Comparison of ENCODE assay signal across 16 mouse cellular contexts in the genomic region with DNA sequence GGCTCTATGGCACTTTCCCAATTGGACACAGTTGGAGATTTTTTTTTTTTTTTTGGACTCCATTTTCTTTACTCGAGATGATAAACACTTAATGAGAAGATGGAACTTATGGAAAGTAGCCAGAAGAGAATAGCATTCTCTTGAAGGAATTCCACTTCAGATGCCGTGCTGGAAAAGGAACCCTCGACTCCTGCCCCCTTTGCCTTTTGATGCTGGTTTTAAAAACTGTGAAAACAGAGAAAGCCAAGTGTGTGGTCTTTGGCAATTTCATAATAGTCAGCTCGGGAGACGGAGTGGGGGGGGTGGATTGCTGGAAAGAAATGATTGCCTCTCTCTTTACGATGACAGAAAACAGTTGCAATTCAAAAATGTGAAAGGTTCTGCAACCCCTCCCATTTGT.
A peak's percentile ranks its signal among the peaks of the same experiment; 100 is the strongest.
DNase-seq lines count a peak whose midpoint lies in the region; ATAC-seq and TF ChIP-seq lines count a peak whose summit lies in the region.
"Had no signal": no experiment of that assay in that cellular context is flagged by ENCODE, and none has a peak within 500 bp of the region (broad histone marks: within the 10 kb centered on the region; RNA-seq: fewer than 3 reads in every experiment).

No protein-coding gene starts in this region.

- no peak overlapping the region for H3K9ac ChIP-seq in hindbrain, postnatal 0 days (replicated peaks; ENCODE audit: low read length)
- H3K9ac ChIP-seq in hindbrain, embryonic 16.5 days (ENCODE audit: low read depth, low read length), result no peak overlapping the region
- no peak overlapping the region for H3K9ac ChIP-seq in limb, embryonic 12.5 days (replicated peaks)
- H3K9ac ChIP-seq in stomach, postnatal 0 days (ENCODE audit: low read length), result no peak overlapping the region
- H3K9ac ChIP-seq: embryonic facial prominence, embryonic 12.5 days; liver, embryonic 15.5 days had no signal

- no peaks in the 10 kb centered on the region for H3K27me3 ChIP-seq in hindbrain, postnatal 0 days (ENCODE audit: insufficient read depth, low read length)
- H3K27me3 ChIP-seq in hindbrain, embryonic 16.5 days (replicated peaks; ENCODE audit: control insufficient read depth, insufficient read depth, low read length), result no peaks in the 10 kb centered on the region
- H3K27me3 ChIP-seq in limb, embryonic 12.5 days, result no peaks in the 10 kb centered on the region
- no peaks in the 10 kb centered on the region for H3K27me3 ChIP-seq in stomach, postnatal 0 days (ENCODE audit: control insufficient read depth, insufficient read depth, low read length)
- H3K27me3 ChIP-seq: embryonic facial prominence, embryonic 12.5 days; liver, embryonic 15.5 days had no signal

- no peak for TF ChIP-seq CTCF in hindbrain, postnatal 0 days (IDR thresholded peaks at IDR 0.05; ENCODE audit: low read depth)
- TF ChIP-seq CTCF in stomach, postnatal 0 days (IDR thresholded peaks at IDR 0.05; ENCODE audit: low read depth), result no peak

- no peak overlapping the region for H3K27ac ChIP-seq in hindbrain, postnatal 0 days
- H3K27ac ChIP-seq in hindbrain, embryonic 16.5 days (ENCODE audit: low read depth, low read length), result no peak overlapping the region
- H3K27ac ChIP-seq in limb, embryonic 12.5 days, result peak overlapping the region; percentile 53
- H3K27ac ChIP-seq in stomach, postnatal 0 days (replicated peaks), result peak overlapping the region; percentile 9; the same call in 1 of the 2 replicates
- H3K27ac ChIP-seq: embryonic facial prominence, embryonic 12.5 days; liver, embryonic 15.5 days had no signal

- no peaks in the 10 kb centered on the region for H3K9me3 ChIP-seq in hindbrain, postnatal 0 days (ENCODE audit: low read length)
- H3K9me3 ChIP-seq in hindbrain, embryonic 16.5 days (ENCODE audit: control insufficient read depth, low read length), result no peaks in the 10 kb centered on the region
- H3K9me3 ChIP-seq in limb, embryonic 12.5 days, result no peaks in the 10 kb centered on the region
- no peaks in the 10 kb centered on the region for H3K9me3 ChIP-seq in stomach, postnatal 0 days (ENCODE audit: control insufficient read depth, low read length)
- H3K9me3 ChIP-seq: embryonic facial prominence, embryonic 12.5 days; liver, embryonic 15.5 days had no signal

- H3K36me3 ChIP-seq in hindbrain, postnatal 0 days (ENCODE audit: insufficient read depth, low read length), result no peaks in the 10 kb centered on the region
- H3K36me3 ChIP-seq in hindbrain, embryonic 16.5 days (ENCODE audit: control insufficient read depth, insufficient read depth, low read length), result no peaks in the 10 kb centered on the region
- no peaks in the 10 kb centered on the region for H3K36me3 ChIP-seq in limb, embryonic 12.5 days
- H3K36me3 ChIP-seq in stomach, postnatal 0 days (ENCODE audit: control insufficient read depth, insufficient read depth, low read length), result no peaks in the 10 kb centered on the region
- H3K36me3 ChIP-seq: embryonic facial prominence, embryonic 12.5 days; liver, embryonic 15.5 days; midbrain, embryonic 10.5 days had no signal

- H3K4me1 ChIP-seq in hindbrain, postnatal 0 days (ENCODE audit: insufficient read depth, low read length), result no peaks in the 10 kb centered on the region
- peaks cover 2% of the 10 kb centered on the region; the same call in 1 of the 2 replicates for H3K4me1 ChIP-seq in hindbrain, embryonic 16.5 days (ENCODE audit: control insufficient read depth, insufficient read depth, low read depth, low read length)
- H3K4me1 ChIP-seq in limb, embryonic 12.5 days (replicated peaks), result peaks cover 21% of the 10 kb centered on the region
- H3K4me1 ChIP-seq in stomach, postnatal 0 days (replicated peaks; ENCODE audit: control insufficient read depth, insufficient read depth), result no peaks in the 10 kb centered on the region
- H3K4me1 ChIP-seq: liver, embryonic 15.5 days had no signal

- H3K4me3 ChIP-seq in hindbrain, postnatal 0 days (ENCODE audit: low read length), result no peak overlapping the region
- no peak overlapping the region for H3K4me3 ChIP-seq in hindbrain, embryonic 16.5 days (ENCODE audit: low read length)
- no peak overlapping the region for H3K4me3 ChIP-seq in limb, embryonic 12.5 days (replicated peaks)
- no peak overlapping the region for H3K4me3 ChIP-seq in stomach, postnatal 0 days (ENCODE audit: low read depth, low read length)
- H3K4me3 ChIP-seq: embryonic facial prominence, embryonic 12.5 days; liver, embryonic 15.5 days; midbrain, embryonic 10.5 days; myocyte had no signal

- intact Hi-C loops in left cerebral cortex, postnatal 36 days (cut with DNase I), result no loop called here

- TF ChIP-seq EP300 in stomach, postnatal 0 days (optimal IDR thresholded peaks at IDR 0.05), result no peak

- no peak overlapping the region for H3K4me2 ChIP-seq in hindbrain, postnatal 0 days (ENCODE audit: low read depth, low read length)
- H3K4me2 ChIP-seq in hindbrain, embryonic 16.5 days (ENCODE audit: low read length), result no peak overlapping the region
- peak overlapping the region; percentile 21; the same call in 1 of the 2 replicates for H3K4me2 ChIP-seq in limb, embryonic 12.5 days
- 0 out of 2 replicates have a peak overlapping the region, but pooled peaks have one; percentile 16 for H3K4me2 ChIP-seq in stomach, postnatal 0 days (replicated peaks; ENCODE audit: low read depth)
- H3K4me2 ChIP-seq: embryonic facial prominence, embryonic 12.5 days; liver, embryonic 15.5 days had no signal

- ATAC-seq in hindbrain, postnatal 0 days, result no peak
- ATAC-seq in hindbrain, embryonic 16.5 days, result no peak
- no peak for ATAC-seq in limb, embryonic 12.5 days (ENCODE audit: insufficient number of reproducible peaks, insufficient read depth, low FRiP score, low TSS enrichment, low read depth)
- ATAC-seq in stomach, postnatal 0 days (ENCODE audit: low FRiP score, low TSS enrichment), result no peak; the same call in 1 of the 2 replicates

- WGBS in hindbrain, postnatal 0 days, result 25% methylated on average over 6 of the region's 6 CpGs
- WGBS in hindbrain, embryonic 16.5 days, result 11% methylated on average over 6 of the region's 6 CpGs
- WGBS in limb, embryonic 12.5 days, result 26% methylated on average over 6 of the region's 6 CpGs
- WGBS in stomach, postnatal 0 days, result 30% methylated on average over 6 of the region's 6 CpGs

- DNase-seq in hindbrain, postnatal 0 days (ENCODE audit: low spot score), result peak; percentile 4
- DNase-seq in urinary bladder, postnatal 14 days (ENCODE audit: low spot score), result peak; percentile 12
- no peak for DNase-seq in urinary bladder, postnatal 10 days (ENCODE audit: low spot score)
- no peak for DNase-seq in stomach, postnatal 0 days (ENCODE audit: low spot score)
- no peak for DNase-seq in right cerebral cortex, postnatal 36 days (ENCODE audit: low spot score in 2 of 2)
- DNase-seq in left cerebral cortex, postnatal 36 days (ENCODE audit: low spot score in 2 of 2), result no peak
- DNase-seq: adrenal gland, postnatal 14 days; cerebellum, postnatal 10 days; right cerebral cortex, postnatal 25 days; thymus, postnatal 14 days had no signal

Comparison
In these comparisons a context has a peak if more than half of its experiments do, and no peak if none do; other contexts are left out.
1. DNase-seq: peak in hindbrain, postnatal 0 days (single experiment) and urinary bladder, postnatal 14 days (single experiment); none in urinary bladder, postnatal 10 days (single experiment), stomach, postnatal 0 days (single experiment), right cerebral cortex, postnatal 36 days (0 of 2) and left cerebral cortex, postnatal 36 days (0 of 2).
2. H3K27ac ChIP-seq: peak in limb, embryonic 12.5 days (single experiment) and stomach, postnatal 0 days (single experiment); none in hindbrain, postnatal 0 days (single experiment) and hindbrain, embryonic 16.5 days (single experiment).
3. H3K4me2 ChIP-seq: peak in limb, embryonic 12.5 days (single experiment) and stomach, postnatal 0 days (single experiment); none in hindbrain, postnatal 0 days (single experiment) and hindbrain, embryonic 16.5 days (single experiment).